Mouse (Mus musculus): ENCODE data around the gene Trim61. TPM values are rescaled to one million over a fixed set of nuclear protein-coding genes. Genes with fewer than 3 reads are reported as not detected.
"Not testable (repeated sequence)": the region's sequence is repeated elsewhere in the genome, so short reads cannot be mapped to it uniquely, and the experiment has no call there.

Gene Trim61
- polyA plus RNA-seq, 1 experiment from 2014 or later, result 0.30 TPM

DNA sequence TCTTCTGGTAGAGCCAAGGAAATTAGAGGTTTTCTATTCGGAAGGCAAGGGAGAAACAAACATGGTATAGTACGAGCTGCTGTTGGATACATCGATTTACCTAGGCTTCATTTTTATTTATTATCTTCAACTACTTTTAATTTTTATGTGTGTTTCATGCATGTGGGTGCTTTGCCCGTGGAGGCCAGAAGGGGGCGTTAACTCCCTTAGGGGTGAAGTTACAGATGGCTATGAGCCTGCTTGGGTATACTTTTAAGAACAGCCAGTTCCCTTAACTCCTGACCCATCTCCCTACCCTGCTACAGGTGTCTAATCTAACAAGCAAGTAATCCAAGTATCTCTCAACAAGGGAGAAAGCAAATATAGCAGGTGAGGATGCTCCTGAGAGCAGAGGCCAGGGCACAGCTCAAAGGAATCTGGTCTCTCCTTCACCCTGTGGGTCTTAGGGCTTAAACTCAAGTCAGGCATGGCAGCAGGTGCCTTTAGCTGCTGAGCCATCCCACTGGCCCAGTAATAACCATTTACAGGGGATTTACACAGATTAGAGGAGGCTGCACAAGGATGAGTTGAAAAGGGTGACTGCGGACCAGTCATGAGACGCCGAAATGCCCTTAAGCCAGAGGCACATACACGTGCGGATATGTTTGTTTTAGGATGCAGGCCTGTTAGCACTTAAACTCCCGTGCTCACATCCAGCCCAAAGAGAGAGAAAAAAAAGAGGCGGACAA is 10.8 kb upstream of the Trim61 start:
- H3K4me3 ChIP-seq (ENCODE audit: low read depth, low read length), result no peak overlapping the region
- H3K27ac ChIP-seq (ENCODE audit: low read depth, low read length), result no peak overlapping the region
- no peak overlapping the region for H3K9ac ChIP-seq (ENCODE audit: low read depth, low read length)
- no peaks in the 10 kb centered on the region for H3K36me3 ChIP-seq (ENCODE audit: control insufficient read depth, insufficient read depth, low read length)
- no peak for ATAC-seq (replicated peaks; ENCODE audit: insufficient number of reproducible peaks, low FRiP score, low TSS enrichment)
- 81% methylated on average over 12 of the region's 12 CpGs for WGBS (ENCODE audit: insufficient replicate concordance)
- H3K27me3 ChIP-seq (ENCODE audit: control insufficient read depth, insufficient read depth, low read length), result no peaks in the 10 kb centered on the region
- no peaks in the 10 kb centered on the region for H3K4me1 ChIP-seq (ENCODE audit: control insufficient read depth, insufficient read depth, low read length)
- no peaks in the 10 kb centered on the region for H3K9me3 ChIP-seq (replicated peaks; ENCODE audit: control insufficient read depth, low read length)
- no peak overlapping the region for H3K4me2 ChIP-seq

DNA sequence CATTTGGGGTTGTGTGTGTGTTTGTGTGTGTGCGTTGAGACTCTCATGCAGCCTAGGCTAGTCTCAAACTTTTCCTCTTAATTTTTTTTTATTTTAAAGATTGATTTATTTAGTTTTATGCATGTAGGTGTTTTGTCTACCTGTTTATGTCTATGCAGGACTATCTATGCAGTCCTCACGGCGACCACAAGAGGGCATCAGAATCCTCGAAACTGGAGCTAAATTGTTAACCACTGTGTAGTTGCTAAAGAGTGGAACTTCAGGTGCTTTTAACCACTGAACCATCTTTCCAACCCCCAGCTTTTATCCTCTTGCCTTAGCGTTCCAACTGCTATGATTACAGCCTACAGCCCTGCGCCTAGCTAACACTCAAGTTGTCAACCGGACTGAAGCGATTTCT is 4.2 kb upstream of the Trim61 start:
- H3K9me3 ChIP-seq (replicated peaks; ENCODE audit: control insufficient read depth, low read length), result no peaks in the 10 kb centered on the region
- H3K27me3 ChIP-seq (ENCODE audit: control insufficient read depth, insufficient read depth, low read length), result no peaks in the 10 kb centered on the region
- ATAC-seq (replicated peaks; ENCODE audit: insufficient number of reproducible peaks, low FRiP score, low TSS enrichment), result no peak
- no peaks in the 10 kb centered on the region for H3K4me1 ChIP-seq (ENCODE audit: control insufficient read depth, insufficient read depth, low read length)
- no peak overlapping the region for H3K4me2 ChIP-seq
- H3K36me3 ChIP-seq (ENCODE audit: control insufficient read depth, insufficient read depth, low read length), result no peaks in the 10 kb centered on the region
- 48% methylated on average over 8 of the region's 8 CpGs for WGBS (ENCODE audit: insufficient replicate concordance)
- H3K4me3 ChIP-seq (ENCODE audit: low read depth, low read length), result no peak overlapping the region
- no peak overlapping the region for H3K27ac ChIP-seq (ENCODE audit: low read depth, low read length)
- no peak overlapping the region for H3K9ac ChIP-seq (ENCODE audit: low read depth, low read length)

GRCm38 (mm10) chr8:65007616-65008015 is 10.7 kb downstream of the Trim61 start:
- not testable (repeated sequence) for H3K4me3 ChIP-seq (ENCODE audit: low read depth, low read length); H3K27me3 ChIP-seq (ENCODE audit: control insufficient read depth, insufficient read depth, low read length); H3K27ac ChIP-seq (ENCODE audit: low read depth, low read length); ATAC-seq (replicated peaks; ENCODE audit: insufficient number of reproducible peaks, low FRiP score, low TSS enrichment); H3K36me3 ChIP-seq (ENCODE audit: control insufficient read depth, insufficient read depth, low read length); H3K4me1 ChIP-seq (ENCODE audit: control insufficient read depth, insufficient read depth, low read length); H3K9ac ChIP-seq (ENCODE audit: low read depth, low read length); H3K4me2 ChIP-seq; H3K9me3 ChIP-seq (replicated peaks; ENCODE audit: control insufficient read depth, low read length)
- 70% methylated on average over 6 of the region's 6 CpGs for WGBS (ENCODE audit: insufficient replicate concordance)

DNA sequence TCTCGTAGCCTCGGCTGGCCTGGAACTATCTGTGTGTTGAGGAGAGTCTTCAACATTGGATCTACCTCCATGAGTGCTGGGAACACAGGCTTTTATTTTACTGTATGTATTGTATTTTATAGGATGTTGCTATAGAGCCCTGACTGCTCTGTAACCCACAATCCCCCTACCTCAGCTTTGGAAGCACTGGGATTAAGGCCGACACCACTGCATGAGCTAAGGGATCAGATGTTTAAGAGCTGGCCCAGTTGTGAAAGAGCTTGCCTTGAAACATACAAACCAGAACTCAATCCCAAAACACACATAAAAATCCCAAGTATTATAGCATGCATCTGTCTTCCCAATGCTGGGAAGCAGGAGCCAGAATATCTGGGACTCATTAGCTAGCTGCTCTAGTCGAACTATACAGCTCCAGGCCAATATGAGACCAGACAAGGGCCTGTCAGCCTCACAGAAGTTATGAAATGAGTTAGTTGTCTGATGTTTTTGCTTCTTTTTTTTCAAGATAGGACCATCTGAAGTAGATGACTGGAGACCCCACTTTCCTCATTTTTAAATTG is 19.4 kb downstream of the Trim61 start:
- Histone ChIP-seq H3K4me3 (ENCODE audit: low read depth, low read length) (no peak overlapping the region), H3K4me1 (ENCODE audit: control insufficient read depth, insufficient read depth, low read length) (no peaks in the 10 kb centered on the region), H3K27me3 (ENCODE audit: control insufficient read depth, insufficient read depth, low read length) (no peaks in the 10 kb centered on the region), H3K27ac (ENCODE audit: low read depth, low read length) (no peak overlapping the region), H3K36me3 (ENCODE audit: control insufficient read depth, insufficient read depth, low read length) (no peaks in the 10 kb centered on the region), H3K4me2 (no peak overlapping the region), H3K9me3 (replicated peaks; ENCODE audit: control insufficient read depth, low read length) (no peaks in the 10 kb centered on the region), H3K9ac (ENCODE audit: low read depth, low read length) (no peak overlapping the region)
- ATAC-seq (replicated peaks; ENCODE audit: insufficient number of reproducible peaks, low FRiP score, low TSS enrichment), result no peak
- 85% methylated on average over 4 of the region's 4 CpGs for WGBS (ENCODE audit: insufficient replicate concordance)

- no peaks in the 10 kb centered on the region for H3K4me1 ChIP-seq (ENCODE audit: control insufficient read depth, insufficient read depth, low read length)
- H3K4me2 ChIP-seq, result no peak within 1 kb of the TSS
- H3K27ac ChIP-seq (ENCODE audit: low read depth, low read length), result no peak within 1 kb of the TSS
- H3K9ac ChIP-seq (ENCODE audit: low read depth, low read length), result no peak within 1 kb of the TSS
- H3K27me3 ChIP-seq (ENCODE audit: control insufficient read depth, insufficient read depth, low read length), result no peaks in the 10 kb centered on the region
- no peak for ATAC-seq (replicated peaks; ENCODE audit: insufficient number of reproducible peaks, low FRiP score, low TSS enrichment)
- H3K36me3 ChIP-seq (ENCODE audit: control insufficient read depth, insufficient read depth, low read length), result no peaks in the 10 kb centered on the region
- 0 out of 2 replicates have a peak, but pooled peaks cover 2% of the 10 kb centered on the region for H3K9me3 ChIP-seq (replicated peaks; ENCODE audit: control insufficient read depth, low read length)
- 88% methylated on average over 4 of the region's 4 CpGs for WGBS (ENCODE audit: insufficient replicate concordance)
- H3K4me3 ChIP-seq (ENCODE audit: low read depth, low read length), result no peak within 1 kb of the TSS
These were observed 30.6 kb downstream of the Trim61 start, which contains the start of gene Trim75 for GRCm38 (mm10) chr8:64987731-64988130. TSS of gene Trim75 (minus strand) at chr8:64987831.

DNA sequence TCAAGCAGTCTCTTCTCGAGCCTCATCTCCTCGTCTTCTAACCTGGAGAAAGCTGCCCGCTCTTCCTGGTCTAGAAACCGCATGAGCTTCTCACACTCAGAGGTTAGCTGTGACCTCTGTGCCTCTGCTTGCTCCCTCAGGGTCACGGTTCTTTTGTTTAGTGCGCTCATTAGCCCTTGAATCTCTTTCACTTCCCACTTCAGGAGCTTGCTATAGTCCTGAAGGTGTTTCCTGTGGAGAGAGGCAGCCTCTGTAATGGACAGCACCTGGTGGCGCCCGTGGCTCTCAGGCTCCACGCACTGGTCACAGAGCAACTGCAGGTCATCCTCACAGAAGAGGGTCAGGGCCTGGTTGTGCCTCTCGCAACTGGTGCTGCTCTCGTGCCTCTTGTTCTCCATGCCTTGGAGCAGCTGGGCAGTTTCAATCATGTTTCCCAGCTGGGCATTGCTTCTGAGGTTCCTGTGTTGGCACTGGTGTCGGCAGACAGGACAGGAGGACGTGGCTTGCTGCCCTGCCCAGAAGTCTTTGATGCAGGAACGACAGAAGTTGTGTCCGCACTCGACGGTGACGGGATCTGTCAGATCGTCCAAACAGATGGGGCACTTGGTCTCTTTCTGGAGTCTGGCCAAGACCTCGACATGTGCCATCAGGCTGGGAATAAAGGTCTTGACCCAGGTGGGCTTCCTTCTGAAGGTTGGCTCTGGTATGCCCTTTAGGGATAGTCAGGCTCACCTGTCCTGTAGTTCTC is 35.0 kb downstream of the Trim61 start:
- no peak for ATAC-seq (replicated peaks; ENCODE audit: insufficient number of reproducible peaks, low FRiP score, low TSS enrichment)
- H3K4me1 ChIP-seq (ENCODE audit: control insufficient read depth, insufficient read depth, low read length), result no peaks in the 10 kb centered on the region
- no peaks in the 10 kb centered on the region for H3K9me3 ChIP-seq (replicated peaks; ENCODE audit: control insufficient read depth, low read length)
- no peak overlapping the region for H3K4me2 ChIP-seq
- WGBS (ENCODE audit: insufficient replicate concordance), result 73% methylated on average over 20 of the region's 20 CpGs
- H3K36me3 ChIP-seq (ENCODE audit: control insufficient read depth, insufficient read depth, low read length), result no peaks in the 10 kb centered on the region
- no peak overlapping the region for H3K9ac ChIP-seq (ENCODE audit: low read depth, low read length)
- H3K27me3 ChIP-seq (ENCODE audit: control insufficient read depth, insufficient read depth, low read length), result no peaks in the 10 kb centered on the region
- H3K4me3 ChIP-seq (ENCODE audit: low read depth, low read length), result no peak overlapping the region
- no peak overlapping the region for H3K27ac ChIP-seq (ENCODE audit: low read depth, low read length)

Other genes starting within 250 kb of the Trim61 start
- 10.8 and 12.6 TPM in 2 replicates for gene Klhl2, start 168.5 kb downstream of the Trim61 start, polyA plus RNA-seq (2014; fragmentation: Nextera tagmentation; extraction: Ambion mirVana)
- gene Tmem192, start 71.3 kb downstream of the Trim61 start, polyA plus RNA-seq (2014; fragmentation: Nextera tagmentation; extraction: Ambion mirVana), result 24.8 and 26.8 TPM in 2 replicates
- 0.10 TPM in 1 of 2 replicates, not detected in the other for gene Trim75, start 30.7 kb downstream of the Trim61 start, polyA plus RNA-seq (2014; fragmentation: Nextera tagmentation; extraction: Ambion mirVana)
- not detected in 2 replicates for gene Trim60, start 61 bp upstream of the Trim61 start, polyA plus RNA-seq (2014; fragmentation: Nextera tagmentation; extraction: Ambion mirVana)
- gene Apela, start 18.8 kb upstream of the Trim61 start, polyA plus RNA-seq (2014; fragmentation: Nextera tagmentation; extraction: Ambion mirVana), result 22.2 and 26.3 TPM in 2 replicates
- gene Gm10663, start 56.5 kb upstream of the Trim61 start, polyA plus RNA-seq (2014; fragmentation: Nextera tagmentation; extraction: Ambion mirVana), result not detected in 2 replicates
- not detected in 2 replicates for gene BC030870, start 111.0 kb upstream of the Trim61 start, polyA plus RNA-seq (2014; fragmentation: Nextera tagmentation; extraction: Ambion mirVana)

Data from heart, embryonic 11.5 days (tissue).